Mouse (Mus musculus): ENCODE results near the gene Zfp385b.

The Zfp385b gene

GRCm38 (mm10) chr2:77401438-77402235 is 417.8 kb downstream of the Zfp385b start:
- TF ChIP-seq GATA4 (IDR thresholded peaks at IDR 0.05; ENCODE audit: insufficient replicate concordance, low read length) = no peak

DNA sequence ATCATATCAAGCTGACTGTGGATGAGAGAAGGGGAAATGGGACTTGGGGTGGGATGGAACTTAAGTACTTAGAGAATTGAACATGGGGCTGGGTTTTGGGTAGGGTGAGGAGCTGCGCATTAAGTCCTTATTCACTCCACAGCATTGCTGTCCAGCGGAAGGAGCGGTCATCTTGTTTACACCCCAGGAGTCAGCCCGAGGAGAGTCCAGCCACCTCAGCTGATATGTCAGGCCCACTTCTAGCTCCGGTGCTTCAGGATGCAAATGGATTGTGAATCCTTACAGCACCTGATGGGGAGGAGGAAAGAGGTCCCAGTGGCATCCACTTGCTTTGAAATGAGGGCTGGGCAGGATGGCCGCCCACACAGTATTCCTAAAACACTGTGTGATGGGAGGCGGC is 425.6 kb downstream of the Zfp385b start:
- TF ChIP-seq GATA4 (IDR thresholded peaks at IDR 0.05; ENCODE audit: insufficient replicate concordance, low read length) = no peak

GRCm38 (mm10) chr2:77388186-77388585 is 431.3 kb downstream of the Zfp385b start:
- TF ChIP-seq GATA4 (IDR thresholded peaks at IDR 0.05; ENCODE audit: insufficient replicate concordance, low read length) = no peak

DNA sequence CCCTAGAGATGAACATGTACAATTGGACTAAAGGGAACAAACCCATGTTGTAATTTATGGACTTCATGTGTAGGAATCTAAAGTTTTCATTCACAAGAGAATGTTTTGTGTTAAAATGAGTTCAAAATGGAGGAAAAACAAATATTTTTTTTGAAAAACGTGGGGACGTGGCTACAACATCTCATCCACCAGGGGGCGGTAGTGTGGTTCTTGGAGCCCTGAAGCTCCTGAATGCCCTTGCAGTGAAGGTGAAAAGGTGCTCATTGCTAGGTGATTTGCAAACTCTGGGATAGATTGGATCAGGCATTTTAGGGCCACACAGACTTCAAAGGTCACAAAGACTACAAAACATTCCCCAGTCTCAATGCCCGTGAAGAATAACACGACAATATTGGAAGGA is 432.9 kb downstream of the Zfp385b start:
- TF ChIP-seq GATA4 (IDR thresholded peaks at IDR 0.05; ENCODE audit: insufficient replicate concordance, low read length) = no peak

DNA sequence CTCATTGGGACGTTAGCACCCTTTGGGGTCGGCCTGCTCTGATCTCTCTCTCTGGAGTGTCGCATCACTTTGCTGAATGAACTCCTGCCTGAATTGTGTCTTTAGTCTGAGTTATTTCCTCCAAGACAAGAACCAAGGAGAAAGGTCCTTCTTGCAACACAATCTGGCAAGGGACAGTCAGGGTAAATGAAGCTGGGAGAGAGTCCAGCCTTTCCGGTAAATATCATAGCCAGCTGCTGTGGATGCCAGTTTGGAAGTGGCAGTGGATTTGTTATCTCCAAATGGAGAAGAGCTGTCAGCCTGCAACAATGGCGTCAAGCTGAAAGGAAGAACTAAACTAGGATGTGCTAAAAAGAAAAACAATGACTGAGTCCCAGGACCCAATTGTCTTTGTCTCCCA is 436.7 kb downstream of the Zfp385b start:
- TF ChIP-seq GATA4 (IDR thresholded peaks at IDR 0.05; ENCODE audit: insufficient replicate concordance, low read length) = no peak

GRCm38 (mm10) chr2:77379907-77380306 is 439.5 kb downstream of the Zfp385b start:
- TF ChIP-seq GATA4 (IDR thresholded peaks at IDR 0.05; ENCODE audit: insufficient replicate concordance, low read length) = no peak

DNA sequence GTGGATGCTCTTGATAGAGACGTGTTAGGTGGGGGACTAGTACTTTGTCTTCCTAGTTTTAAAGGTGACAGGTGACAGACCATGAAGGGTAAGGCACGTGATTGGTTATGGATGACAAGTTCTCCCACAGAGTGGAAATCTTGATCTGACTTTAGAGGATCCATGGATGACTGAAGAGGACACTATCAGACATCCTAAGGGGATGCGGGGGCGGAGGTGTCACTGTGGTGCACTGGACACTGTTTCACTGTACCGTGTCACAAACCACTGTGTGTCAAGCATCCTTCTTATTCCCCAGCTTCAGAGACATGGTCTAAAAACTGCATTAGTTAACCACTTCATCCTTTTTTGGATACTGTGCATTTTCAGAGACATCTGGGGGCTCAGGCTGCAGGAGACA is 440.1 kb downstream of the Zfp385b start:
- TF ChIP-seq GATA4 (IDR thresholded peaks at IDR 0.05; ENCODE audit: insufficient replicate concordance, low read length) = no peak

DNA sequence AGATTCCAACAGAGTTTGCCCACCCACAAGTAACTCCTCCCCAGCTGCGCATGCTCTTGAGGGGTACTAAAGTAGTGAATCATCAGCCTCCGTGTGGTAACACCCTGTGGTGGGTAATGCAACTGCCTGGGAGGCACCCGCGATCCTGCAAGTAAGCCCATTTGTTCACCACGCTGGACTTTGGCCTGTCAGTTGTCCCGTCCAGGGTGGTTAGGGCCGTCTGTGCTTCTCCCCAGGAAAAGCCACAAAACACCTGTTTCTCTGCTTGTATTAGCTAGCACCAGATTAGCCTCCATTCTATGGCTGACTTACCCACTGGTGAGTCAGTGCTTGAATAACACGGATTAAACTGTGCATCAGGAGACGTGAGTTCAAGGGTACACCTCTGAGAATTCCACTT is 442.6 kb downstream of the Zfp385b start:
- TF ChIP-seq GATA4 (IDR thresholded peaks at IDR 0.05; ENCODE audit: insufficient replicate concordance, low read length) = no peak

DNA sequence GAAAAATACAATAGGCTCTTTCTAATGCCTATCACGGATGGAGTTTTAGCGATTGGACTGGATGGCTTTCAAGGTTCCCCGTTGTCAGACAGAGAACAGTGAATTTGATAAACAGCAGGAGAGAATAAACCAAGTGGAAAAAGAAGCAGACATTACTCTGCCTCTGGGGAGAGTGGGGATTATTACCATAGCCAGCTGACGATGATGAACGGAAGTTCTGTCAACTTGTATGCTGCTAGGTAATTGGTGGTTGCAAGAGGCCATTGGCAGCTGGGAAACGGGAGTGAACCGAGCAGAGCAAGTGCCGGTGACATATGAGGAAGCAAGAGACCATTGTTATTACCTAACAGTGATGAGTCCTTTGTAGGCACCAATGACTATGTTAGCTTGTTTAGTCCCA is 444.3 kb downstream of the Zfp385b start:
- TF ChIP-seq GATA4 (IDR thresholded peaks at IDR 0.05; ENCODE audit: insufficient replicate concordance, low read length) = no peak

- no peak for TF ChIP-seq GATA4 (IDR thresholded peaks at IDR 0.05; ENCODE audit: insufficient replicate concordance, low read length)
Measured at GRCm38 (mm10) chr2:77369174-77369573, 450.3 kb downstream of the Zfp385b start.
